Mouse (Mus musculus) gastrocnemius, postnatal 14 days (tissue): ENCODE results near the gene Fam177a. TPM values are rescaled to one million over a fixed set of nuclear protein-coding genes. Genes with fewer than 3 reads are reported as not detected.

Experiments
- total RNA-seq, 2 experiments: library from RNA; stranded (reverse); gene quantifications; 2 replicates each; pipeline ENCODE4 v1.2.3; 2021

The Fam177a gene
- total RNA-seq, 2 experiments from 2014 or later: 3.3 to 7.4 TPM

Other genes with a start within 250 kb of the Fam177a start
- not detected for gene Gm20403, start 137.9 kb upstream of the Fam177a start, total RNA-seq
- 1 to 10 TPM; 3.6 to 4.8 TPM for gene Baz1a, start 110.1 kb upstream of the Fam177a start, total RNA-seq
- 1 to 10 TPM; 5.1 to 5.6 TPM for gene 2700097O09Rik, start 44.4 kb upstream of the Fam177a start, total RNA-seq
- gene Srp54a, start 44.2 kb upstream of the Fam177a start, total RNA-seq: 10 to 100 TPM; 68.0 to 76.5 TPM
- 10 to 100 TPM; 32.5 to 33.3 TPM for gene Srp54b, start 30.6 kb downstream of the Fam177a start, total RNA-seq
- gene 1700047I17Rik2, start 75.1 kb downstream of the Fam177a start, total RNA-seq: 1 to 10 TPM; 3.4 to 6.0 TPM
- gene Srp54c, start 105.7 kb downstream of the Fam177a start, total RNA-seq: 10 to 100 TPM; 25.1 to 25.5 TPM
- gene 1110008L16Rik, start 175.1 kb downstream of the Fam177a start, total RNA-seq: 1 to 10 TPM; 7.3 to 7.4 TPM
- gene Ppp2r3c, start 178.5 kb downstream of the Fam177a start, total RNA-seq: 10 to 100 TPM; 10.2 to 11.1 TPM